Mouse (Mus musculus): ENCODE measurements around the gene Hdac4. TPM values are rescaled to one million over a fixed set of nuclear protein-coding genes. Genes with fewer than 3 reads are reported as not detected.

Gene Hdac4
- polyA plus RNA-seq (2012; rRNA removed; ENCODE audit: low replicate concordance): 9.3 and 12.3 TPM in 2 replicates

GRCm38 (mm10) chr1:92195360-92196149 lies at the start of gene Hdac4:
TSS of gene Hdac4 (minus strand) at chr1:92195699.

Data from duodenum, adult 2 months (tissue).